Mouse (Mus musculus) adrenal gland, postnatal 4 days (tissue): ENCODE data around the gene Umad1. TPM values are rescaled to one million over a fixed set of nuclear protein-coding genes. Genes with fewer than 3 reads are reported as not detected.

Source experiments
- DNase-seq, 2 experiments: peaks; one replicate each; pipeline ENCODE4 v3.0.0; 2021 to 2022; ENCODE audit warnings: low spot score in 2 of 2, mixed read lengths in 2 of 2
- total RNA-seq, 2 experiments: library from RNA; stranded (reverse); gene quantifications; 2 replicates each; pipeline ENCODE4 v1.2.3; 2021

Umad1 gene
- total RNA-seq, 2 experiments from 2014 or later, result 13.1 to 16.5 TPM

GRCm38 (mm10) chr6:8412845-8413598 lies 153.9 kb downstream of the Umad1 start:
- no peak for DNase-seq

- no peak for DNase-seq
Observed at GRCm38 (mm10) chr6:8414020-8414419, 154.9 kb downstream of the Umad1 start.

GRCm38 (mm10) chr6:8415823-8416222 lies 156.7 kb downstream of the Umad1 start:
- no peak for DNase-seq

GRCm38 (mm10) chr6:8416802-8417569 lies 157.9 kb downstream of the Umad1 start:
- no peak for DNase-seq

GRCm38 (mm10) chr6:8419485-8420186 lies 160.5 kb downstream of the Umad1 start:
- DNase-seq, result no peak

- no peak for DNase-seq
Observed at GRCm38 (mm10) chr6:8420187-8420503, 161.1 kb downstream of the Umad1 start.

GRCm38 (mm10) chr6:8421421-8421820 lies 162.3 kb downstream of the Umad1 start:
- no peak for DNase-seq

GRCm38 (mm10) chr6:8421959-8422581 lies 163.0 kb downstream of the Umad1 start:
- DNase-seq, result no peak

- no peak for DNase-seq
Observed at GRCm38 (mm10) chr6:8423142-8423541, 164.1 kb downstream of the Umad1 start.

GRCm38 (mm10) chr6:8427692-8428091 lies 168.6 kb downstream of the Umad1 start:
- no peak for DNase-seq

GRCm38 (mm10) chr6:8430610-8431234 lies 171.6 kb downstream of the Umad1 start:
- DNase-seq, result no peak

GRCm38 (mm10) chr6:8433179-8433578 lies 174.1 kb downstream of the Umad1 start:
- no peak for DNase-seq

- no peak for DNase-seq
Observed at GRCm38 (mm10) chr6:8437937-8438336, 178.8 kb downstream of the Umad1 start.

- DNase-seq, result no peak
Observed at GRCm38 (mm10) chr6:8441814-8442213, 182.7 kb downstream of the Umad1 start.

- no peak for DNase-seq
Observed at GRCm38 (mm10) chr6:8446786-8447185, 187.7 kb downstream of the Umad1 start.

GRCm38 (mm10) chr6:8455599-8455998 lies 196.5 kb downstream of the Umad1 start:
- DNase-seq, result no peak

- DNase-seq, result no peak
Observed at GRCm38 (mm10) chr6:8458596-8458995, 199.5 kb downstream of the Umad1 start.

GRCm38 (mm10) chr6:8462447-8462846 lies 203.4 kb downstream of the Umad1 start:
- DNase-seq, result no peak

GRCm38 (mm10) chr6:8465388-8465787 lies 206.3 kb downstream of the Umad1 start:
- DNase-seq, result no peak

- no peak for DNase-seq
Observed at GRCm38 (mm10) chr6:8465985-8466384, 206.9 kb downstream of the Umad1 start.

- DNase-seq, result no peak
Observed at GRCm38 (mm10) chr6:8467667-8468337, 208.7 kb downstream of the Umad1 start.
